Mouse (Mus musculus) thymus, postnatal 36 days (tissue): ENCODE results near the gene Fam168a.

ENCODE experiments used
- DNase-seq, 2 experiments: peaks; one replicate each; pipeline ENCODE4 v3.0.0; 2022; ENCODE audit warnings: mixed read lengths in 2 of 2

Gene Fam168a

GRCm38 (mm10) chr7:100784650-100785049, 78.2 kb downstream of the Fam168a start:
- DNase-seq = no peak

GRCm38 (mm10) chr7:100785426-100785825, 79.0 kb downstream of the Fam168a start:
- no peak for DNase-seq

- DNase-seq = no peak
Measured at GRCm38 (mm10) chr7:100786078-100786477, 79.6 kb downstream of the Fam168a start.

DNA sequence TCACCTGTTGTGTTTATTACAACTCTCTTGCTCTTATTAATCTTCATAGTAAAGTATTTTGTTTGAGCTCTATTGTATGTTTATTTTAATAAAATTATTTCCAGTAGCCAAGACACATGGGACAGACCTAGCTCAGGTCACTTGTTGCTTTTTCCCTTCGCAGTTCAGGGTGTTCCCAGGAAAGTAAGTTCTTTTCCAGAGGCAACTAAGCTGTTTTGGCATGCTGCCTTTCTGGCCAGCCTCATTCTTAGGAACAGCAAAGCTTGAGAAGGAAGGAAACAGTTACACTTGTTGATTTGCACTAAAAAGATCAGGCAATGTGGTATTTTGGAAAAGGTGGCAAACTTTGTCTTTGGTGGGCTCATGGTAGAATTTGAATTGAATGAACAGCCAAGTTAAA, 81.9 kb downstream of the Fam168a start:
- DNase-seq = no peak

- DNase-seq = no peak
Measured at GRCm38 (mm10) chr7:100798810-100799209, 92.4 kb downstream of the Fam168a start.

- DNase-seq = no peak
Measured at GRCm38 (mm10) chr7:100805391-100805790, 99.0 kb downstream of the Fam168a start.

DNA sequence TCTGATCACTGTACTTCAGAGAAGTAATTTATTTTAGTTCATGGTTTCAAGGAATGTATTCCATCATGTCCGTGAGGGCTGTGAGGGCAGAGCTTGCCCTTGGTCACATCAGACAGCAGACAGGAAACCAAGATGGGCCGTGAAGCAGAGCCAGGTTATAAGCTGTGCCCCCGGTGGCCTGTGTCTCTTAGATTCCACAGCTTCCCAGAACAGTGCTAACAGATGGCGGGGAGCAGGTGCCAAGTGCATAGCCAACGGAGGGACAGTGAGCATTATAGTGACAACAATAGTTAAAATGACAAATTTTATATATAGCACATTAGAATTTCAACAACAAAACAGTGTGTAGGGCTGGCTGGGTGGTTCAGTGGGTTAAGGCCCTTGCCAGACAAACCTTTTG, 105.5 kb downstream of the Fam168a start:
- no peak for DNase-seq

DNA sequence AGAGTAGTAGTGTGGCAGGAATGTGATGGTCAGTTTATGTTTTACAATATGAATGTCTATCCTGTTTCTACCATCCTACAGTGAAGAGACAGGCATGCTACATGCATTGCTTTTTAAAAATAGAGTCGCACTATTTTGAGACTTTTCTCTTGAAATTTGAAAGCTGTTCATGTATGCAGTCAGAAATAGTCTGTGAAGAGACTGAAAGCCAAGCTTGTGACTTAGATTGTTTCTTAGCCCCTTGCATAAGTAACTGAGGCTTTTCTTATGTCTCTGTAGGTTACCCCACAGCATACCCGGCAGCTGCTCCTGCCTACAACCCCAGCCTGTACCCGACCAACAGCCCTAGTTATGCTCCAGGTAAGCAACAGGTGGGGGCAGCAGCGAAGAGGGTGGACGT, 106.2 kb downstream of the Fam168a start:
- DNase-seq = no peak

GRCm38 (mm10) chr7:100815900-100816570, 109.6 kb downstream of the Fam168a start:
- DNase-seq = no peak

GRCm38 (mm10) chr7:100816759-100817441, 110.5 kb downstream of the Fam168a start:
- DNase-seq = no peak

DNA sequence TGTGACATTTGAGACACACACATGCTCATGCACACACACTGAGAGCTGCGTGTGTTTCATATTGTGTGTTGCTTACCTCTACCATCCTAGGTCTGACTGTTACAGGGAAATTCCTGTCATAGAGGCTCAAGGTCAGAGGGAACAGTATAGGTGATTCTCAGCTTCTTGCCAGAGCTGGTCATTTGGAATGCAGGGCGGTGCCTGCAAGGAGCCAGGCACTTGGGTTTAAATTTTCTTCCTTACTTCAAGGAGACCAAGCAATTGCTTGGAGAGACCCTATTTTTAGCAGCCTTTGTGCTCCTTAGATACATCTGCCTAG, 111.0 kb downstream of the Fam168a start:
- DNase-seq = no peak

- peak in 1 of 2 experiments; percentile 24 for DNase-seq
Measured at GRCm38 (mm10) chr7:100818401-100819064, 112.1 kb downstream of the Fam168a start.

DNA sequence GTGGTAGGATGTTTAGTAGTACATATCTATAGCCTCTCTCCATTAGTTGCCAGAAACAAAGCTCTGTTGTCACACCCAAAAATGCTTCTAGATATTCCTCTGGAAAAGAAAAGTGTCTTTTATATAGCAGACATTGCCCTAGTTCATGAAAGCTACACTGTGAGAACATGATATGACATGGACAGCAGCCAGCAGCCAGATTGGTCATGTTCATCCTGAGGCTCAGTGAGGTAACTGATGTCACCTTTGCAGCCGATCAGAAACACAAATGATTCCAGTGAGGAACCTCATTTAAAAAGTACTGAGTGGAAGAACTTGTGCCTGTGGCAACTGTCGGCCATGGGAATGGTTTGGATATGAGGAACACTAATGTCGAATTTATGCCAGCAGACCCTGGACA, 118.2 kb downstream of the Fam168a start:
- DNase-seq = no peak

DNA sequence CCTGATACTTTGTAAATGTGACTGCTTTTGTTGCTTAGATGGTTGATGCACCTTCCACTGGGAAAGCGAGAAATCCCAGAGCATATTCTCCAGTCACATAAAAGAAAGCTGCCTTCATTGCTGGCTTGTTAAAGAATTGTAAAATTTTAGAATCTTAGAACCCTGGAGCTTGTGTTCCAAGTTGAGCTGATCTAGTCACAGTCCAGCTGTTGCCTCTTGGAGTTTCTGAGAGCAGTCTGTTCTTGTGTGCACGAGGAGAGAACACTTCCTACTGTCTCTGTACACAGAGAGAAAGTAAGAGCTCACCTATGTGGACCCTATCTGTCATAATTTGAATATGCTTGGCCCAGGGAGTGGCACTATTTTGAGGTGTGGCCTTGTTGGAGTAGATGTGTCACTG, 122.1 kb downstream of the Fam168a start:
- DNase-seq = no peak

- no peak for DNase-seq
Measured at GRCm38 (mm10) chr7:100833859-100834258, 127.4 kb downstream of the Fam168a start.

- no peak for DNase-seq
Measured at GRCm38 (mm10) chr7:100835168-100835567, 128.7 kb downstream of the Fam168a start.

GRCm38 (mm10) chr7:100835711-100836110, 129.3 kb downstream of the Fam168a start:
- DNase-seq = no peak

DNA sequence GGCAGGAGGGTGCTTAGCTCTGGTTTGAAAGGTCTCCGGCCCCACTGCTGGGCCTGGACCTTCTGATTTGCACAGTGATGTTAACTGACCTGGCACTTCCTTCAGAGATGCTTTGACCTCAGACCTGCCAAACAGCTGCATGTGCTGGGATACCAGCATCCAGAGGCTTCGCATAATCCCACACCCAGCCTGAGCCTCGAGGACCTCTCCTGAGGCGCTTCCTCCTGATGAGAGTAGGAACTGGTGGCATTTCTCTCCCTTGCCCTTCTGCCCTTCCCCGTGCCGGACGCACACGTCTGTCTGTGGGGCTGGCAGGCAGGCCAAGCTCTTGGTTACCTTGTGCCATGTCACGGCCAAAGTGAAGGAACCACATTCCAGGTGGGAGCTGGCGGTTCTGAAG, 130.2 kb downstream of the Fam168a start:
- no peak for DNase-seq

GRCm38 (mm10) chr7:100837701-100838100, 131.3 kb downstream of the Fam168a start:
- no peak for DNase-seq

- no peak for DNase-seq
Measured at GRCm38 (mm10) chr7:100839632-100840402, 133.4 kb downstream of the Fam168a start.

- no peak for DNase-seq
Measured at GRCm38 (mm10) chr7:100840906-100841305, 134.5 kb downstream of the Fam168a start.

- no peak for DNase-seq
Measured at GRCm38 (mm10) chr7:100841608-100842007, 135.2 kb downstream of the Fam168a start.

- DNase-seq = no peak
Measured at GRCm38 (mm10) chr7:100842175-100842574, 135.7 kb downstream of the Fam168a start.
